Mouse (Mus musculus) bone marrow macrophage, adult 2 months (primary cell): ENCODE results near the gene Ttll5.

Experiments
- CTCF ChIP-seq: IDR thresholded peaks from 2 replicates; pipeline ENCODE4 v1.5.1; 2012; ENCODE audit warnings: low read depth, mild to moderate bottlenecking, low read length, moderate library complexity
- POLR2A ChIP-seq: IDR thresholded peaks from 2 replicates; pipeline ENCODE4 v1.6.1; 2012; ENCODE audit warnings: mild to moderate bottlenecking, low read depth, low read length, borderline replicate concordance

DNA sequence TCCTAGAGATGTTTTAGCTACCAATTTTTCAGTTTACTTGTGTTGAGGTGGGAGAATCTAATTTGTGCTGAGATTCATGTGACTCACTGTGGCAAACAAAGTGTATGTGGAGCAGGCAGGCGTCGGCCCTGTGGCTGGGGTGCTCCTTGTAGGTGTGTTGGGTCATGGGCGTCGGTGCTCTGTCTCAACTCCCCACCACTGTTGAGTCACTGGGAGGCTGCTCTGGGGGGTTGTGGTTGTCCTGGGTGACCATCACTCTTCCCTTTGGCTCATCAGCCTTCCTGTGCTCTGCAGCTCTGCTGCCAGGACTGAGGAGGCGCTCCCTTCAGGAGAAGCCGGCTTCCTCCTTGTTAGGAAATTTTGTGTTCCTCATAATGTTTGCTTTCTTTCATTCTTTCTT lies 79.5 kb downstream of the Ttll5 start:
- TF ChIP-seq POLR2A: no peak
- TF ChIP-seq CTCF: no peak
